Mouse (Mus musculus): ENCODE data around the gene Top2a. TPM values are rescaled to one million over a fixed set of nuclear protein-coding genes. Genes with fewer than 3 reads are reported as not detected.

The Top2a gene
- total RNA-seq, 2 experiments from 2014 or later = 4.1 to 4.9 TPM

GRCm38 (mm10) chr11:99041841-99042780, 18.1 kb upstream of the Top2a start:
- intact Hi-C loops (cut with DNase I) = loop anchor here (5.0 kb wide), 1 partner anchor 80 kb away; no protein-coding TSS in a partner anchor
- no peak for DNase-seq (ENCODE audit: low spot score in 2 of 2)

DNA sequence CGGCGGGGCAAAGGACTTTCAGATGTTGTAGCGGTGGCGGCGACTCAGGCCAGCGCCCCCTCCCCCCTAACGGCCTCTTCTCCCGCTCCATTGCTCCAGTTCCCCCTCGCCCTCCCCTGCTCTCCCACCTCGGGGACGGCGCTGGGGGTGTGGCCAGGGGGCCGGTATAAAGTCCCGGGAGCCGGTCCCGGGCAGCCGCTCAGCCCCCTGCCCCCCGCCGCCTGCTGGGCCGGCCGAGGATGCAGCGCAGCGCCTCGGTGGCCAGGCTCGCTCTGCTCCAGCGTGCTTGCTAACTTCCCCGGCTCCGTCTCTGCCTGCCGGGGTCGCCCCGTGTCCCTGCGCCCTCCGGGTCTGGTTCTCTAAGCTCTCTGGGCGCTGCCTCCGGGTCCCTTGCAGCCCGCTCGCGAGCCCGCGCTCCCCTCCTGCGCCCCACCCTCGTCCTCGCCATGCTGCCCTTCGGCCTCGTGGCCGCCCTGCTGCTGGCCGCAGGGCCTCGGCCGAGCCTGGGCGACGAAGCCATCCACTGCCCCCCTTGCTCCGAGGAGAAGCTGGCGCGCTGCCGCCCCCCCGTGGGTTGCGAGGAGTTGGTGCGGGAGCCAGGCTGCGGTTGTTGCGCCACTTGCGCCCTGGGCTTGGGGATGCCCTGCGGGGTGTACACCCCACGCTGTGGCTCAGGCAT, 17.2 kb upstream of the Top2a start, which contains the start of gene Igfbp4:
Gene Igfbp4, plus strand, starts transcription at position 194 of the 679 bp plus-strand sequence.
- intact Hi-C loops (cut with DNase I) = loop anchor here (5.0 kb wide), 1 partner anchor 81 kb away; no protein-coding TSS in a partner anchor
- DNase-seq (ENCODE audit: low spot score in 2 of 2) = peak in 1 of 2 experiments; percentile 49

- DNase-seq (ENCODE audit: low spot score in 2 of 2) = peak; percentile 58 to 75
- intact Hi-C loops (cut with DNase I) = loop anchor here (5.0 kb wide), 1 partner anchor 82 kb away; no protein-coding TSS in a partner anchor
Observed at GRCm38 (mm10) chr11:99040346-99040974, 16.5 kb upstream of the Top2a start.

- intact Hi-C loops (cut with DNase I) = loop anchor here (1.0 to 5.0 kb wide), 4 partner anchors 57 to 119 kb away; partner anchors contain the start of gene Gjd3
Observed at GRCm38 (mm10) chr11:99039782-99040181, 15.8 kb upstream of the Top2a start.

DNA sequence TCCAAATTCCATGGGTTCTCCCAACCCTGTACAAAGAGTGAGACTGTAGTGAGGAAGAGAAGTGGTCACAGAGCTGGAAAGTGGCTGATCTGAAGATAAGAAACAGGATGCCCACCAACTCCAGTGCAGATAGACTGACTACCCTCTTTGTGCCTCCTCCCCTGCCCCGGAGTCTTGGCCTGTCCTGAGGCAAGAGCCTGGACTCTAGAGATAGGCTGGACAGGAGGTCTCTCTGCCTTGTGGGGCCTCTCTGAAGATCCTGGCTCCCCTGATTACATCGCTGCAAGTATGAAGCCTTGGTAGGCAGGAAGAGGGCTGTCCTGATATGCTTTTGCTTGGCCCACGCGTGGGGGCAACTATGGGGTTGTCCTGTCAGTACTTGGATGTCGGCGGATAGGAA, 12.3 kb upstream of the Top2a start:
- intact Hi-C loops (cut with DNase I) = loop anchor here (5.0 kb wide), 1 partner anchor 54 kb away; the partner anchor contains the start of gene Gjd3
- no peak for DNase-seq (ENCODE audit: low spot score in 2 of 2)

More at GRCm38 (mm10) chr11:99039782-99040181, 15.8 kb upstream of the Top2a start:
- peak; percentile 79 to 85 for DNase-seq (ENCODE audit: low spot score in 2 of 2)

GRCm38 (mm10) chr11:99035350-99035749, 11.4 kb upstream of the Top2a start:
- intact Hi-C loops (cut with DNase I) = loop anchor here (5.0 kb wide), 1 partner anchor 53 kb away; the partner anchor contains the start of gene Gjd3
- no peak for DNase-seq (ENCODE audit: low spot score in 2 of 2)

GRCm38 (mm10) chr11:99026899-99027440, 3.0 kb upstream of the Top2a start:
- DNase-seq (ENCODE audit: low spot score in 2 of 2) = no peak
- intact Hi-C loops (cut with DNase I) = no loop called here

GRCm38 (mm10) chr11:99025878-99026277, 1.9 kb upstream of the Top2a start:
- DNase-seq (ENCODE audit: low spot score in 2 of 2) = no peak
- intact Hi-C loops (cut with DNase I) = no loop called here

DNA sequence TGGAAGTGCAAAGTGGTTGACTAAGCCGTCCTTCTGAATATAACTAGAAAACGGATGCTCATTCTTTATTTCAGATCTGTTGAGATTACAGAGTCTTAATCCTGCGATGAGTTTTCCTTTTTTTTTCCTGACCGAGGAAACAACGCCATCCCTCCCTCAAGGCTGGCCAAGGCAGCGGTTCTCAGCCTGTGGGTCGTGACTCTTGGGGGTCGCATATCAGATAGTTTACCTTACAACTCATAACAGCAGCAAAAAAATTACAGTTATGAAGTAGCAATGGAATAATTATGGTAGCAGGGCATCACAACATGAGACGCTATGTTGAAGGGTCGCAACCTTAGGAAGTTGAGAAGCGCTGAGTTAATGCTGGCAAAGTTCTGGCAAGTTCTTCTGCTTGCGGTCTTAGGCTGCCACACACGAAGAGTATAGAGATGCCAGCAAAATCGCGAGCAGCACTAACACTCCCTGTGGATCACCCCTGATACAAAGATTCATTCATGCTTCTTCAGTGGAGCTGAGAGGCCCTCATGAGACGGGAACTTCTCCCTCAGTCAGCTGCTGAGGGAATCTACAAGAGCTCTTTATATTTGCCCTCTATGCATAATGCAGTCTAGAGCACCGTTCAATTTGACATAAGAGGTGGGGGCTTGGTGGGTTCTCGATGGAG, 612 bp upstream of the Top2a start:
- intact Hi-C loops (cut with DNase I) = no loop called here
- DNase-seq (ENCODE audit: low spot score in 2 of 2) = no peak

DNA sequence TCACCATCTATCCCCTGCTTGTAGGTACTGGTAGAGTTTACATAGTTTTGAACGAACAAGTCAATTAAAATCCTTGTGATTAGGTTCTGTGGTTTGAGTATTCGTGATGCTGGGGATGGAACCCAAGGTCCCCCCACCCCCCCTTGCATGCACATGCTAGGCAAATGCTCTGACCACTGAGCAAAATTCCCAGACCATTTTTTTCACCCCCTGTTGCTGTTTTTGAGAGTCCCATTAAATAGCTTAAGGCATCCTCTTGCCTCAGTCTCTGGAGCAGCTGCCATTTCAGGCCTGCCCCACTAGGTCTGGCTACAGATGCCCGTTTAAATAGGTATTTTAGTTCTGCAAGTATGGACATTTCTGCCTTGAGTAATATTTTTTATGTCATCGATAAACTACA, 895 bp downstream of the Top2a start:
- intact Hi-C loops (cut with DNase I) = no loop called here
- no peak for DNase-seq (ENCODE audit: low spot score in 2 of 2)

GRCm38 (mm10) chr11:99022384-99022933, 1.5 kb downstream of the Top2a start:
- DNase-seq (ENCODE audit: low spot score in 2 of 2) = no peak
- intact Hi-C loops (cut with DNase I) = no loop called here

DNA sequence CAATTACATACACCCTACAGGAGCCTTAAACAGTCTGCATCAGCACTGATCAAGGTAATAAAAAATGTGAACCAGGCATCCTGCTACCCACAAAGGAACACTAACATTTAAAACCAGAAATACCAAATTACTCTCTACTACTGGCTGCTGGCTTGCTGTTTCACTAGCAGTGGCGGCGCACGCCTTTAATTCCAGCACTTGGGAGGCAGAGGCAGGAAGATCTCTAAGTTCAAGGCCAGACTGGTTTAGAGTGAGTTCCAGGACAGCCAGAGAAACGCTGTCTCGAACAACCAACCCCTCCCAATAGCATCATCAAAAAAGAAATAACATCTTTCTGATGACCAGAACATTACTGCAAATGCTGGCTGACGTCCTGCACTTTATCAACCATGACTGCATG, 4.1 kb downstream of the Top2a start:
- DNase-seq (ENCODE audit: low spot score in 2 of 2) = no peak
- intact Hi-C loops (cut with DNase I) = no loop called here

- intact Hi-C loops (cut with DNase I) = no loop called here
- no peak for DNase-seq (ENCODE audit: low spot score in 2 of 2)
Observed at GRCm38 (mm10) chr11:99013856-99014255, 10.1 kb downstream of the Top2a start.

DNA sequence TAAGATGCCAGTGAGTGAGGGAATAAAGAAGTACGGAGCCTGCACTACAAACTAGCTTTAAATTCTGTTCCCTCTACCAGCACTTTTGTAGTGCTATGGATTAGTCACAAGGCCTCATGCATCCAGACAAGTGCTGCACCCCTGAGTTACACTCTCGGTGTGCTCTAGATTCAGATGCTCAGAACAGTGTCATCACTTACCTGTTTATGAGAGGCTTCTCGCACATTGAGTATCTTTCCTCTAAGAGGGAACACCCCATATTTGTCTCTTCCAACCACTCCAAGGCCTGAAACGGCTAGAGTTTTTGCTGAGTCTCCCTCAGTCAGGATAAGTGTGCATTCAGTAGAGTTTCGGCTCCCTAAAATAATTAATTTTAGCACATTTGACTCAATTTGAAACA, 13.3 kb downstream of the Top2a start:
- intact Hi-C loops (cut with DNase I) = no loop called here
- DNase-seq (ENCODE audit: low spot score in 2 of 2) = no peak

- DNase-seq (ENCODE audit: low spot score in 2 of 2) = no peak
- intact Hi-C loops (cut with DNase I) = no loop called here
Observed at GRCm38 (mm10) chr11:99010124-99010523, 13.9 kb downstream of the Top2a start.

DNA sequence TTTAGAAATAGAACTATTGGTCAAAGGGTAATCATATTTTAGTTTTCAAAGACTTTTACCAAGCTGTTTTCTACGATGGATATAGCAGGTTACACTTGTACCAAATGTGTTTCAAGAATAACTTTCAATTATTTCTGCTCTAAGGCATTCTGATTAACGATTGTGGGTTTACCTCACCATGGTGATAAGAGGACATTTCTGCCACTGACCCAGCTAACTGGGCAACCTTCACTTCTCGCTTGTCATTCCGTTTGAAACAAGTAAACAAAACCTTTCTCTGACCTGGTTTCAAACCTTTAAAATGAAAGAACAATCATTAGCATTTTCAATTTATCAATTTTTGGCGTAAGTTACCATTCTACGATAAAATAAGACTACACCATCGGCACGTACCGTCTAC, 17.2 kb downstream of the Top2a start:
- DNase-seq (ENCODE audit: low spot score in 2 of 2) = no peak
- intact Hi-C loops (cut with DNase I) = no loop called here

DNA sequence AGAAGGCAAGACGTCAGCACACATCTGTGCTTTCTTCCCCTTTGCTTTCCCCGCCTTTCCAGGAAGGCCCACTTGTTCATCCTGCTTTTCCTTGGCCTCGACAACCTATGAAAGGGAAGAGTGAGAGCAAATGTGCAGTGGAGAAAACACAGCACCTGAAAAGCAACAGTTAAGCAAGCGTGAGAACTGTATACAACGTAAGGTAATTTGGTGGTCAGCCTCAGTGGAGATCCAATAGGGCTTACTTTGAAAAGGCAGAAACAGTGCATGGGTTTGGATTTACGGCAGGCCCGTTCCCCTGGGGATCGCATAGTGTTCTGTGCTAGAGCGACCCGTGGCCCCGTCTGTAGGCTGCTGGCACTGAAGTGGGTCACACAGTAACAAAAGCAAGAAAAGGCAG, 24.7 kb downstream of the Top2a start:
- DNase-seq (ENCODE audit: low spot score in 2 of 2) = no peak
- intact Hi-C loops (cut with DNase I) = no loop called here

GRCm38 (mm10) chr11:98998776-98999175, 25.2 kb downstream of the Top2a start:
- intact Hi-C loops (cut with DNase I) = no loop called here
- DNase-seq (ENCODE audit: low spot score in 2 of 2) = no peak

- no peak for DNase-seq (ENCODE audit: low spot score in 2 of 2)
- intact Hi-C loops (cut with DNase I) = no loop called here
Observed at GRCm38 (mm10) chr11:98997659-98998058, 26.3 kb downstream of the Top2a start.

All from left cerebral cortex, postnatal 14 days (tissue).